In genomic region chr5:93027120-93027675, GRCm38 (mm10) we compare ENCODE assay signal across 9 mouse cellular contexts. TPM values are rescaled to one million over a fixed set of nuclear protein-coding genes. Genes with fewer than 3 reads are reported as not detected.
DNase-seq lines count a peak whose midpoint lies in the region; ATAC-seq lines count a peak whose summit lies in the region.
"Had no signal": no experiment of that assay in that cellular context is flagged by ENCODE, and none has a peak within 500 bp of the region (broad histone marks: within the 10 kb centered on the region; RNA-seq: fewer than 3 reads in every experiment).

No protein-coding gene starts in this region.

- H3K4me1 ChIP-seq in midbrain, embryonic 13.5 days (replicated peaks) = no peaks in the 10 kb centered on the region; the same call in 1 of the 2 replicates
- H3K4me1 ChIP-seq: liver, embryonic 12.5 days had no signal

- no peaks in the 10 kb centered on the region for H3K27me3 ChIP-seq in midbrain, embryonic 13.5 days
- H3K27me3 ChIP-seq: liver, embryonic 12.5 days had no signal

- WGBS in midbrain, embryonic 13.5 days = 58% methylated on average over 9 of the region's 9 CpGs

- H3K4me2 ChIP-seq in midbrain, embryonic 13.5 days (replicated peaks) = no peak overlapping the region
- H3K4me2 ChIP-seq: liver, embryonic 12.5 days had no signal

- no peak for ATAC-seq in midbrain, embryonic 13.5 days
- ATAC-seq: liver, embryonic 12.5 days had no signal

- no peak overlapping the region for H3K4me3 ChIP-seq in midbrain, embryonic 13.5 days (replicated peaks)
- H3K4me3 ChIP-seq: erythroblast, embryonic 14.5 days; liver, embryonic 12.5 days had no signal

- no peak overlapping the region for H3K9ac ChIP-seq in midbrain, embryonic 13.5 days (replicated peaks)
- H3K9ac ChIP-seq: liver, embryonic 12.5 days had no signal

- H3K27ac ChIP-seq in midbrain, embryonic 13.5 days = no peak overlapping the region
- H3K27ac ChIP-seq: liver, embryonic 12.5 days had no signal

- no peaks in the 10 kb centered on the region for H3K9me3 ChIP-seq in midbrain, embryonic 13.5 days
- H3K9me3 ChIP-seq: liver, embryonic 12.5 days had no signal

- peak; percentile 43 for DNase-seq in urinary bladder, postnatal 14 days (ENCODE audit: low spot score)
- no peak for DNase-seq in urinary bladder, adult 18-20 months (ENCODE audit: low spot score in 2 of 2)
- DNase-seq in heart, adult 9 months (ENCODE audit: low spot score in 2 of 2) = peak; percentile 53 to 60
- DNase-seq in kidney, postnatal 10 days = peak; percentile 75
- DNase-seq in cerebellum, postnatal 14 days = no peak
- DNase-seq in layer of hippocampus, postnatal 25 days (ENCODE audit: extremely low spot score in 1 of 2, low spot score in 1 of 2) = no peak

- no peaks in the 10 kb centered on the region for H3K36me3 ChIP-seq in midbrain, embryonic 13.5 days
- H3K36me3 ChIP-seq: liver, embryonic 12.5 days had no signal

RNA-seq across cellular contexts. Expression of gene Sowahb, which starts 17.6 kb away (rescaled TPM):
- total RNA-seq in layer of hippocampus, postnatal 25 days (2021) = 1 to 10 TPM; 1.4 to 2.1 TPM
- 0.06 TPM in 1 of 2 replicates, not detected in the other for polyA plus RNA-seq in midbrain, embryonic 13.5 days (2015; fragmentation: Nextera tagmentation; extraction: Ambion mirVana)

Comparison
In these comparisons a context has a peak if more than half of its experiments do, and no peak if none do; other contexts are left out.
1. DNase-seq: peak in urinary bladder, postnatal 14 days (single experiment), heart, adult 9 months (2 of 2) and kidney, postnatal 10 days (single experiment); none in urinary bladder, adult 18-20 months (0 of 2), cerebellum, postnatal 14 days (0 of 2) and layer of hippocampus, postnatal 25 days (0 of 2).